Mouse (Mus musculus): ENCODE results near the gene Kxd1.

Kxd1 gene

DNA sequence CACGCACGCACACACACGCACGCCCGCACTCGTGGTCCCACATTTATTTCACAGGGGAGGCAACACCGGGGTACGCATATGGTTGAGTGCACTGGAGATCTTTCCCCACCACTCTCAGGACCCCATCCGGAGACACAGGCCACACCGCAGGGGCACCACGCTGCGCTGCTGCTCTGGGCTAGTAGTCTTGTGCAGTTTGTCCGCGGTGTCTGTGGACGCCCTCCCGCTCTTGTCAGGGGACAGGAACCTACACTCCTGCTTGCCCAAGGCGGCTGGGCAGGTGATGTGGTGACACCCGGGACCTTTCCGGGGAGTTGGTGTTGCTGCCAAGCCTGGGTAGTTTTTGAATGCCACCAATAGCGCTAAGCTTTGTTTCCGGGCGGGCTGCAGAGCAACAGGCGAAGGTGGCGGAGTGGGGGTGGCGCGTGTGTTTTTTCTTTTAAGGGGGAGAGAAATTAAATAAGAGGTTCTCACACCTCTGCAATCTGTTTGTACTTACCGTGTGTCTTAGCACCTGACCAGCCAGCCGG is 33.3 kb downstream of the Kxd1 start:
- DNase-seq (ENCODE audit: low read depth, low spot score): peak; percentile 42

DNA sequence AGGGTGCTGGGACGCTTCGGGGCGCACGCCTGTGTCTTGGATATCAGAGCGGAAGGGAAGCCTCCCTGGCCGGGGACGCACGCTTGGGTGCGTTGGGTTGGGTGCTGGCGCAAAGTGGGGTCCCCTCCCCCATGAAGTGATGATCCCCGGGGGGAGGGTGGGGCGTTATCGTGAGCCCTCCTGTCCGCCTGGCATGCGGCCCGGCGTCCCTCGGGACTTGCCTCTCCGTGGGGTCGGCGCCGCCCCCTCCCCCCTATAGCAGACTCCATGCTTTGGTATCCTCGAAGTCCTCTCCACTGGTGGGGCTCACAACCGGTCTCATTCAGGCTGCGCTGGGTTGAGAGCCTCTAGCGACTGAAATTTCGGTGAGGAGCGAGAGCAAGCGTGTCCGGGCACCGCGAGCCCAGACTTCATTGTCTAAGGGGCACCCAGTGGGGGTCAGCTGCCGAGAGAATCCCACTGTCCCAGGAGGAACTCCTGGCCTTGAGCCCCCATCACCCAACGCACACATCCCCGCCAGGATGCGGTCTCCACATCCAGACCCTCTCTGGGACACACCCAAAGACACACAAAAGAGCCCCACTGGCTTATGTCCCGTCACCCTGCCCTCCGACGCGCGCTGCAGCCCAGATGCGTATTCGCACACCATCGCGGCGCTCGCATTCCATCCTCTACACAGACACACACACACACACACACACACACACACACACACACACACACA is 33.9 kb downstream of the Kxd1 start:
- DNase-seq (ENCODE audit: low read depth, low spot score): peak; percentile 54

DNA sequence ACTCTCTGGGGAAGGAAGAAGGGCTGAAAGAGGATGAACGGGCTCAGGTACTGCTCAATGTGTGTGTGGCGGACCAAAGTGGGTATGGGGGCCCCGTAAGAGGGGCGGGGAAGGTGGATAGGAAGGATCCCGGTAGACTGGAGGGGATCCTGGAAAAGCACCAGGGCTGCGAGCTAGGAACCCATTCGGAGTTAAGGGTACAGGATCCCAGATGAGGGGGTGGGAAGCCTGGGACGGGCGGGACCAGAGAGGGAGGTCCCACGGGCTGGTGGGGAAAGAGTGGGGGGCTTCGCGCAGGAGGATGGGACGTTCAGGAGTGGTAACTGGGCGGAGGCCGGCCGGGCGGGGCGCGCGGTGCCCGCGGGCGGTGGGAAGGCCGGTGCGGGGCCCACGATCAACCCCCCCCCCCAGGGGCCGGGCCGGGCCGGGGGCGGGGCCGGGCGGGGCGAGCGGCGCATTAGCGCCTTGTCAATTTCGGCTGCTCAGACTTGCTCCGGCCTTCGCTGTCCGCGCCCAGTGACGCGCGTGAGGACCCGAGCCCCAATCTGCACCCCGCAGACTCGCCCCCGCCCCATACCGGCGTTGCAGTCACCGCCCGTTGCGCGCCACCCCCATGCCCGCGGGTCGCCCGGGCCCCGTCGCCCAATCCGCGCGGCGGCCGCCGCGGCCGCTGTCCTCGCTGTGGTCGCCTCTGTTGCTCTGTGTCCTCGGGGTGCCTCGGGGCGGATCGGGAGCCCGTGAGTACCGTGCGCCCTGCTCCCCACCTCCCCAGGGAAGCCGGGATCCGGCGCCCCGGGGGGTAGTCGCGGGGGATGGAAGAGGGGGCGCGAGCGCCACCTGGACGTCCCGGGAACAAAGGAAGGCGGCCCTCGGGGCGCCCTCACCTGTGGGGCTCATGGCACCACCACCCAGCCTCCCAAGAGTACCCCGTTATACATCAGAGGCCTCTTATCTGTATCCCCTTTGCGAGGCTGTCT is 34.8 kb downstream of the Kxd1 start, which contains the start of gene Crlf1:
Gene Crlf1, plus strand, starts transcription at position 495 of the 977 bp plus-strand sequence.
- DNase-seq (ENCODE audit: low read depth, low spot score): no peak

DNA sequence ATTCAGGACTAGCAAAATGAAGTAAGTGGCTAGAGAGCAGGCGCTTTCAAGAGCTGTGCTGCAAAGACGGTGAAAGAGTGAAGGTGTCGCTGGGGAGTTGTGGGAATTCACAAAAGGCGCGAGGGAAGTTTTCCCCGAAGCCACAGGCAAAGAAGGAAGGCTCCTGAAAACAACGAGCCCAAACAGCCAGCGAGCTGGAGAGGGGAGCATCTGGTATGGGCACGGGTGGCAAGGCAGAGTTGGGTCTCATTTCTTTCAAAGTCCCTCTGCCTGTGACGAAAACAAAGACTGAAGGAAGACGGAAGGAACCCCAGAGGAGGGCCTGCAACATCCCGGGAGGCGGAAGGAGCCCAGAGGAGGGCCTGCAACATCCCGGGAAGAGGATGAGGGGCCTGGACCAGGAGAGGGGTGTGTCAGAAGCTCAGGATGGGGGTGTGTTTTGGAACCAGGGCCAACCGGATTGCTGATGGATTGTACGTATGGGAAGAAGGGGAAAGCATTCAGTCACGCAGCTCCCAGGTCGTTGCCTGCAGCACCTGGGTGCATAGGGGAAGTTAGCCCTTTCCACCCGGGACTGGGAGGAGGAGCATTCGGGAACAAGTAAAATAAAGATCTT is 36.8 kb downstream of the Kxd1 start:
- peak; percentile 38 for DNase-seq (ENCODE audit: low read depth, low spot score)

DNA sequence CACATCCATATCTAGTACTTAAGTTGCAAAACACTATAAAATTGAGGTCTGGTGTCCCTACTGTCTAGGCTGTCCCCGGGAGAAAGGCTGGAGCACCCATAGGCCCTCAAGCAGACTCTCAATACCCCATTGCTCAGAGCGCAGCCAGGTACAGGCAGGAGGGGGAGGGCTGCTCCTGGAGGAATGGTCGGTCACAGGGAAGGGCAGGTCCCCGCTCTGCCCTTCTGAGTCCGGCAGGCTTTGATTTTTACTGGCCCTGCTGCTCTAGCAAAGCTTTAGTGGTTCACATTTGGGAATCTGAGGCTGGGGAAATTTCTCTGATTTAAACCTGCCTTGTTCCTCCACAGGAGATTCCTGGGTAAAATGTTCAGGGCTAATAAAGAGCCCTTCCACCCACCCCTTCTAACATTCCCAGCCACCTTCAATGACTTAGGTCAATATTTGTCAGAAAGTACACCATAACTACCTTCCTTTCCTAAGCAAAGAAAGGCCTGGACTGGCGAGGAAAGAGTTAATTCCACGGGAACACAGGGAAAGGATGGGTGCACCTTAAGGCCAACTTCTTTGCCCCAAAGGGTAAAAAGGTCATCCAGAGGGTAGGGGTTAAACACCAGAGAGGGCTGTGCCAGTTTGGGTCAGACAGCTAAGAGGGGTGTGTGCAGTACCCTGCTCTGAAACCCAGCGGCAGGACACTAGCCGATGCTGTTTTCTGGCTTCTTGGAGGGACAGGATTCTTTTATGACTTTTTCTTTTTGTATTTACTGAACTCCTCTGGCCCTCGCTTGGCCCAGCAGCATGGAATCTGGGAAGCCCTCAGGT is 37.5 kb downstream of the Kxd1 start:
- no peak for DNase-seq (ENCODE audit: low read depth, low spot score)

DNA sequence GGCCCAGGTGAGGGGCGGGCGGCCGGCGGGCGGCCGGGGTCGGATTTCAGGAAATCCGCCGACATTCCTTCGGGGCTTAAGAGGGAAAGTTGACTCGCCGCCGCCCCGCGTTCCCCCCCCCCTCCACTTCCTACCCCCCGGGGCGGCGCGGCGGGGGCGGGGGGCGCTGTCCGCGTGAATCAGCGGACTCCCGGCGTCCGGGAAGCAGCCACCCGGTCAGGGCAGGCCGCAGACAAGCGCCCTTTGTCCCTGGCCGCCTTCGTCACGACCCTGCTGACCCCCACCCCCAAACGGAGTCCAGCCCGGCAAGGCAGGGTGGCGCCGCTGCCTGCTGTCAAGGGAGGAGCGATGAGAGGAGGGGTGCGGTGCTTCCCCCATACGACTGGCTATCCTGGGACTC is 38.2 kb downstream of the Kxd1 start:
- no peak for DNase-seq (ENCODE audit: low read depth, low spot score)

DNA sequence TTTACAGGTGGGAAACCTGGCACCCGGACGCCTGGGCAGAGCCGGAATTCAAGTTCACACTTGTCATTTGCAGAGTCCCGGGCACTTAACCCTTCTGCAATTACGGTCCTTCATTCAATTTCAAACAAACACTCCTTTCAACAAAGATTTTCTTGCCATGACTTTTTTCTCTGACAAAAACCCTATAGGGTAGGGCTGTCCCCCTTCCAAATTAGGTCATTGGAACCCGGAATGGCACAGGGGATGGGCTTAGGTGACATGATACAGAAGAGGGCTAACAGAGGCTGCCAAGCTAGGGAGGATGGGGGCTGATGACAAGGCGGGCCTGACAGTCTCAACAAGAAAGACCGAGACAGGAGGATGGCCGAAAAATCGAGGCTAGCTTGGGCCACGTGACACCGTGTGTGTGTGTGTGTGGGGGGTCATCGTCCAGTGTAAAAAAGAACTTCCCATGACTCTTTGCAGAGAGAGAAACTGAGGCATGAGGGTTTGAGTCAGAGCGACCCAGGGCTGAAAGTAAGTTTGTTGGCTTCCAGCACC is 38.8 kb downstream of the Kxd1 start:
- no peak for DNase-seq (ENCODE audit: low read depth, low spot score)

DNA sequence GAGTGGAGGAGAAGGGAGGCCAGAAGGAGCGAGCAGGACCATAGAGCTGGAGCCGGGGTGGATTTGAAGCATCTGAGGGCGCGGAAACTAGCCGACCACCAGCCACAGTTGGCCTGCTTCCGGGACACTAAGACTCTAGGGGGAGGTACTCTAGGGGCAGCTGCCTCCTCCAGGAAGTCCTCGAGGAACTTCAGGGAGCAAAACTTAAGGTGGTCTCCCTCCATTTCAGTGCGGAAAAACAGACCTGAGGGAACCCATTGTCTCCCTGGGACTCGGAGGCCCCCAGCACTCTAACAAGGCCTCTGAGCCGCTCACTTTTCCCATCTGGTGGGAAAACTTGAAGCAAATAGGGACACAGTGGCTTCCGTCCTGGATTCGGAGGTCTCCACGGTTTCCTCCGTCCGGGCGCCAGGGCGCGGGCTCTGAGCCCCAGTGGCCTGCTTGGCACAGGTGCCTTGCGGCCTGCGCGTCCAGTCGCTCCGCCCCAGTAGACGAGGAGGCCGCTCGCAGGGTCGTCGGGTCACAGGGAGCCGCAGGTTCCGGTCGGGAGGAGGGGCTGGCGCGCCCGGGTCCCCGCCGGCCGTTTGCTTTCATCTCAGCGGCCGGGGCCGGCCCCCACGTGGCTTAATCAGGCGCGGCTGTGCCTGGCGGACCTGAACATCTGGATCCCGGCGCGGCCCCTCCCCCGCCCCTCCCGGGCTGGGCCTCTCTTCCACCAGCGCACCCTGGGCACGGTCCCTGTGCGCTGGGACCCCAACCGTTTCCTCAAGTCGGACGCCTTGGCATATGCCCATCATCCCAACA is 39.6 kb downstream of the Kxd1 start:
- peak; percentile 72 for DNase-seq (ENCODE audit: low read depth, low spot score)

DNA sequence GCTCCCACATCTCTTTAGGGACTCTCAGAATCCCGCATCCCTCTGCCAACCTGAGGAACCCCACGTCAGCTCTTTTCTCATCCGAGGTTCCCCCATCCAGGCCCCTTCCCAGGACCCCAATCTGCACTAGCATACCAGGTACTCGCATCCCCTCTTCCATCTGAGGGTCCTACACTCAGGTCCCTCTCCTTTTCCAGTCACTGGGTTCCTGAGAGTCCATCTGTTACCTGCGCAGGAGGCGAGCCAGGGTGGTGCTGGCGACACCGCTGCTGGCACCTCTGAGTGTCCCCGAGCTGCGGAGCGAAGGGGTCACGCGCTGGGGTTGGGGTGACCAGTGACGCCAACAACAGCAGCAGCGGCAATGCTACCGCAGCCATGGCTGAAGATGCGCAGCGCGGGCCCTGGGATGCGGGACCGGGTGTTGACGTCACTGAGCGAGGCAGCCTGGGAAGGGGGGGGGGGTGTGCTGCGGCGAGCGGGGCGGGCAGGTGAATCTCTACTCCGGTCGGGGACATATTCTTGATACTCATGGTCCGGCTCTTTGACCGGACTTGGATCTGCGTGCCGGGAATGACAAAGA is 40.7 kb downstream of the Kxd1 start, which contains the start of gene Tmem59l:
Gene Tmem59l, minus strand, starts transcription at position 418 of the 580 bp plus-strand sequence.
- DNase-seq (ENCODE audit: low read depth, low spot score): no peak

DNA sequence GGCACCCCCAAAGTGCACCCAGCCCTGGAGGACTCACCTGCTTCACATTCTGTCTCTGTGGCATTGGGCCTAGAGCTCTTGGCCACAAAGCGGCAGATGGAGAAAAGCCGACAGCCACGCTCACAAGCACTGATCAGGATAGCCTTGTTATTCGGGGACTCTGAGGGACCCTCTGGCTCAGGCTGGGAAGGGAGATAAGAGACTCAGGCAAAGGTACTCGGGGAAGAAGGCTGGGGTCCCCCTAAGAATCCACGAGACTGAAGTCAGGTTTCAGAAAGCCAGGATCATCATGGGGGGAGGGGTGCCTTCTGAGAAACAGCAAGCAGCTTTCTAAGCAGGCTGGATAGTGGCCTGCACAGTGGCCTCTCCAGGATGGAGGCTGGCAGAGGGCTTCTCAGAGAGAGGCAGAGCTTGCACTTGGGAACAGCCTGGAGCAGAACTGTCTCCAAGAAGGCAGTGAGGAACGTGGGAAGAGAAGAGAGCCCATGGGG is 41.5 kb downstream of the Kxd1 start:
- no peak for DNase-seq (ENCODE audit: low read depth, low spot score)

DNA sequence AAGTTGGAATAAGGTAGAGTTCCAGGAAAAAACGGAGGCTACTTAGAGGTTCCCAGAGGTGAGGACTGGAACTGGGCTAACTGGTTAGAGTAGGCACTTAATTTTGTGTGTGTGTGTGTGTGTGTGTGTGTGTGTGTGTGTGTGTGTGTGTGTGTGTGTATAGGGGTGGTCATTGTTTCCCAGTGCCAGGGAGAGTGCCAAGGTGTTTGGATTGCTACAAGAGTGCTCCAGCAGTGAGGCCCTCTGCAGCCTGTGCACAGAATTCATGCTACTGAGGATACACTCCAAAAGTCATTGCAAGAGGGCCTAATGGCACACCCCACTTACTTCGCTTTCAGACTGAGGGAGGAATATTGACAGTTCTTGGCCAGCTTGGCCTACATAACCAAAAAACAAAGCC is 44.8 kb downstream of the Kxd1 start:
- no peak for DNase-seq (ENCODE audit: low read depth, low spot score)

DNA sequence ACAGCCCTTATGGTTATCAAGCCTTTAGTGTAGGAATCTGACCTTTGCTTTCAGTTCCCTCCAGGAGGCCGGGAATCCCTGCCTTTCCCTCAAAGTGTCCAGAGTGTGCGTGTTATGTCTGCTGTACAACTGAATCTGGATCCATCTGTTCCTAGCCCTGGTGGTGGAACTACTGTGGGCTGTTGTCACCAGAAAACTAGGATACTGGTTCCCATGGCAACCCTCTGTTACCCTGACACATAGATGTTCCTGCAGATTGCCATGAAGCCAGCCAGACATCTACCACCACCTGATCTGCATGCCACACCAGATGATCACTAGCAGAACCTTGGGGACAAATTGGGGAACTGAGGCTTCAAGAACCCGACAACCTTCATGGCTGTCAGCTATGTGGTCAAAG is 45.8 kb downstream of the Kxd1 start:
- DNase-seq (ENCODE audit: low read depth, low spot score): no peak

DNA sequence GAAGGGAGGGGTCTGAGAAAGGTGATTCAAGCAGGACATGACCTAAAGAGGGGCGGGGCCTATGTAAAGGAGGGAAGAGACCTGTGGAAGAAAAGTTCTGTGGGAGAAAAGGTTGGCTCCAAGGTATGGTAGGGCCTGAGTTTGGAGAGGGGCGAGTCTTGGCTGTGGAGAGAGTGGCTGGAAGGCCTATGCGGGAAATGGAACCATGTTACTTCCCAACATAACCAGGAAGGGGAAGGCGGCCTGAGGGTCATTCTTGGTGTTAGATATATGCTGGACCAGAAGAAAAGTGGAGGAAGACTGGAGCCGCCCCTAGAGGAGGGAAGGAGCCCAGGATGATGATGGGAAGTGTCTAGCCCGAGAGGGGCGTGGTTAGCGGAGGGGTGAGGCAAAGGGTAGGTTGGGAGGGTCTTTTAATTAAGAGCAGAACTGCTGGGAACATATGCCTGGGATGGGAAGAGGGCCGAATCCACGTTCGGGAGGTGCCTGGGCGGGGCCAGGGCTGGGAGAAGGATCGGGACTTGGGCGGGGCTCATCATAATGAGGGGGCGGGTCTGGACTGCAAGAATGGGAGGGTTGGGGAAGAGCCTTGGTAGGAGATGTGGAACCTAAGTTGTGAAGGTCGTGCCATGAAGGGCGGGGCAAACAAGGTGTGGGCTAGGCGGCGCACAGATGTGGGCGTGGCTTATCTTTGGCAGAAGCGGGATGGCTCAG is 50.3 kb downstream of the Kxd1 start:
- peak; percentile 96 for DNase-seq (ENCODE audit: low read depth, low spot score)

DNA sequence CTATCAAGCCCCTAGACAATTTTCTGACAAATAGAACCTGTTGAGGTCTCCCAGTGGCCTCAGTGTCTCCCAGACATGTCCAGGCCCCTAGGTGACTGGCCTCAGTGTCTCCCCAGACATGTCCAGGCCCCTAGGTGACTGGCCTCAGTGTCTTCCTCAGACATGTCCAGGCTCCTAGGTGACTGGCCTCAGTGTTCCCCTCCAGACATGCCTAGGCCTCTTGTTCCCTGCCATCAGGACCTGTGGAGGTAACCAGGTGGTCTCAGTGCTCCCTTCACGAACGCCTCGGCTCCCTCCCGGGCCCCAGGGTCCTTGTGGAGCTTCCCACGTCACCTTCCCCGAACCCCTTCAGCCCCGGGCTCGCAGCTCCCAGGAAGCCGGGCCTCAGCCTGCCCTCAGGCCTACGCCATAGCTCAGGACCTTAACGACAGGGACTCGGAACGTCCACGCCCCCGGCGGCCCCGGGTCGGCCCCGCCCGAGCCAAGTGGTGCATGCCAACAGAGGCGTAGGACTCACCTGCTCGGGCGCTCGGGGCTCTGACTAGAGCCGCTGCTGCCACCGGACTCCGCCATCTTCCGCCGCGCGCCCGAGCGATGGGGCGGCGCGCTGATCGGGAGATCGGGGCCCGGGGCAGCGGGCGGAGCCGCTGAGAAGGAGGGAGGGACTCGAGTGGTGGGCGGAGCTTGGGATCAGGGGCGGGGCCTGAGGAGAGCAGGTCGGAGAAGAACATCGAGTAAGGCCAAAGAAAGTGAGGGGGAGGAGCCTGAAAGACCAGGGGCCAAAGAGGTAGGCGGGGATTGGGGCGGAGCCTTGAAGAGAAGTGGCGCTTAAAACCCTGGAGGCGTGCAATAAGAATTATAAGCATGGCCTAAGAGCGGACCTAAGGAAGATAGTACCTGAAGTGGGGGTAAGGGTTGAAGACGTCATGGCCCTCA is 51.2 kb downstream of the Kxd1 start, which contains the start of gene Klhl26:
Gene Klhl26, minus strand, starts transcription at position 636 of the 936 bp plus-strand sequence.
- peak; percentile 98 for DNase-seq (ENCODE audit: low read depth, low spot score)

DNA sequence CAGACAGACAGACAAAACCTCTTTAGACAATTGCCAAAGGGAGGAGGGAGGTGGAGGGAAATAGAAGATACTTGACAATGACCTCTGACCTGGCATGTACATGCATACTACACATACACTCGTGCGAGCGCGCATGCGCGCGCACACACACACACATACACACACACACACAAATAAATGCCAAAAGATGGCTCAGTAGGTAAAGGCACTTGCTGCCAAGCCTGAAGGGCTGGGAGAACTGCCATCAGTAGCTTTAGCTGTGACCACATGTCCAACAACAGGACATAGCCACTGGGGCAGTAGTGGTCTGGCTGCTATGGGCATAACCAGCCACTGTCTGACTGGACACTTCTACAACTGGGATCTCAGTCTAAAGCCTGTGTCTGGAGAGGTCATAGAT is 55.9 kb downstream of the Kxd1 start:
- no peak for DNase-seq (ENCODE audit: low read depth, low spot score)

DNA sequence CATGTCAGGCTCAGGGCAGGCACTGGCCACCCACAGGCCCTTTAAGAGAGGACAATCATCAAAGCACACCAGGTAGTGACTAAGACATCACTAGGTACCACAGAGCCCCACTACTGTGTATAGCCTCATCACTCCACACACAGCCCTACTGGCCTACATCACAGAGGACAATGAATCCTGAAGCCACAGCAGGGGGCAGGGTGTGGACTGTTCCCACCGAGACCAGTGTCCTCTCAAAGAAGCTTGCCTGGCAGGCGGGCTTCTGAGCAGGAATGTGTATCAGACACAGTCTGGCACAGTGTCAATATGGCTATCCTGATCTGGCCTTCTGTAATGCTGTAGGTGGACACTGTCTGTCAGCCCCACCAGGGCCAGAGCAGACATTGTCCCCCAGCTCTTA is 57.8 kb downstream of the Kxd1 start:
- peak; percentile 35 for DNase-seq (ENCODE audit: low read depth, low spot score)

DNA sequence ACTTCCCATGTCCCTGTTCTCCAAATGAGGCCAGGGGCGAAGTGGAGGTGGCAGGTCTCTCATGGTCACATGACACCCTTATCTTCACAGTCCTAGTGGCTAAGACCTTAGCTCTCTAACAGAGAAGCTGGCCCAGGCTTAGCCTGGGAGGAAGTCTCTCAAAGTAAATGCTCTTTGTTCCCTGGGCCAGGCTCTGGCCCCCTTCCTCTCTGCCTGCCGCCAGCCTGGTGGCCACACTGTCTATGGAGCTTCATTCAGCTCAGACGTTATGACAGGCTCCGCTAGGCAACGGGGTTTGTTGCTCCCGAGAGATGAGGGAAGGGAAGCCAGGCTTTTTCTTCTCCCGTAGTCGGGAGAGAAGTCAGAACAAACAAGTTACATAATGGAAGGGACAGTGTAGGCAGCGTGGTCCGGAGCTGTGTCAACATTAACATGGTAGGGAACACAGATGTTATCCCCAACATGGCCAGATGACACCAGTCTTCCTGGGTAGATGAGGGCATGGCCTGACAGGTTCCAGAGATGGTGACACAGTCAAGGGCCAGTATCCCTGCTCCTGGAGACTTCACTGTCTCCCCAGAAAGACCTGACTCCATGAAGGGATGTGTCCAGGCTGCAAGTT is 58.4 kb downstream of the Kxd1 start:
- DNase-seq (ENCODE audit: low read depth, low spot score): no peak

Data from ZHBTc4 (cell line).